Mouse (Mus musculus) kidney, adult 8-10 months (tissue): Measurements from ENCODE around the gene Crkl.
"Not testable (repeated sequence)": the region's sequence is repeated elsewhere in the genome, so short reads cannot be mapped to it uniquely, and the experiment has no call there.

ENCODE experiments used
- DNase-seq, 2 experiments: peaks; one replicate each; pipeline ENCODE4 v3.0.0; 2022

Crkl gene

DNA sequence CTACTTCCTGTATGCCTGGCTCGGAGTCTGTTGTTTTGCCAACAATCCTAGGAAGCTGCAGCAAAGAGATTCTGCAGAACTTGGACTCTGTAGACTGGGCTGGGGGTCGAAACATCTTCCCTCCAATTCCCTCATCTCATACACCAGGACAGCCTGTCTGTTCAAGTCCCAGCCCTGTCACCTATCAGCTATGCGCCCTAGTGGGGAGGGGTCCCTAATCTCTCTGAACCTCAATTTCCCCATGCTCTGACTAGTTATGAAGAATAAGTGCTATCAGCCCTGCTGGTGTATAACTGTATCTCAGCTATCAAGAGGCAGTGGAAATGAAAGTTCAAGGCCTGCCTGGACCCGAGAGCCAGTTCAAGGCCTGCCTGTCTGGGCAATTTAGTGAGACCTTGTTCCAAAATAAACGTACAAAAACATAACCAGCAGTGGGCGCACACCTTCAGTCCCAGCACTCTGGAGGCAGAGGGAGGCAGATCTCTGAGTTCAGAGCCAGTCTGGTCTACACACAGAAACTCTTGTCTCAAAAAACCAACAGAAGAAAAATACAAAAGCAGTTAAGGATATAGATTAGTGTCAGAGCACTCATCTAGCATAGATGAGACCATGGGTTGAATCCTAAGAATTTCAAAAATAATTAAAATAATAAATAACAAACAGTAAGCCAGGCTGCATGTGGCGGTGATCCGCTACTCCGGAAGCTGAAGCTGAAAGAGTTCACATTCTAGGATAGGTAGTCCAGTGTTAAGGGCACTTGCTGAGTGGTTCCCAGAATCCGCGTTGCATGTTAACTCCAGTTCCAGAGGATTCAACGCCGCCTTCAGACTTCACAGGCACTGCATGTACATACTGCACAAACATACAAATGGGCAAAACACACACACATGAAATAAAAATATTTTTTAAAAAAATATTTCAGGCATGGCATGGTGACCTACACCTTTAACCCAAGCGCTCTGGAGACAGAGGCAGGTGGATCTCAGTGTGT is 37.0 kb downstream of the Crkl start:
- no peak for DNase-seq

DNA sequence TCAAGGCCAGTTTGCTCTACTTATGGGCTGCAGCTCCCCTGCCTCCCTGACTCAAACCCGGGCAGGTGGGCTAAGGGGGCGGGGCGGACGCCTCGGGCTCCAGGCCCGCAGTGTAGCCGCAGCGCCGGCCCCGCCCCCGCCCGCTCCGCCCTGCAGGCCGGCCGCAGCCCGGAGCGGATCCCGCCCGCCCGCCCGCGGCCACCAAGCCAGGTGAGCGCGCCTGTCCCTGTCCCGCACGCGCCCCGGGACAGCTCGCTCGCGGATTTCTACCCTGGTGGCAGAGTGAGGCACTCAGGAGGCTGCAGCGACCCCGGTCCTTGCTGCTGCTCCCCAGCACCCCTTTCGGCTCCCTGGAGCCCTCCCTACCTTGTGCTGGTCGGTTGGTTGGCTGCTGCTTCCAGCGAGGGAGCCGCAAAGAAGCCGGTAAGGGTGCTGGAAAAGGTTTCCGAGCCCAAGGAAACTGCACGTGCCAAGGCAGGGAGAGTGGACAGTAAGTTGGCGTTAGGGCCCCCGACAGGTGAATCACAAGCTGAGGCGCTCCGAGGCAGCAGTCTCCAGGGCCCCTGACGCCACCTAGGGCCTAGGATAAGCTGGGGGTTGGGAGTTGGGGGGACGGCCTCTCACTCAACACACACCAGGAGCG is 37.8 kb downstream of the Crkl start, which contains the start of gene Aifm3:
Aifm3 (plus strand) TSS at position 143 of the 643 bp plus-strand sequence.
- no peak for DNase-seq

DNA sequence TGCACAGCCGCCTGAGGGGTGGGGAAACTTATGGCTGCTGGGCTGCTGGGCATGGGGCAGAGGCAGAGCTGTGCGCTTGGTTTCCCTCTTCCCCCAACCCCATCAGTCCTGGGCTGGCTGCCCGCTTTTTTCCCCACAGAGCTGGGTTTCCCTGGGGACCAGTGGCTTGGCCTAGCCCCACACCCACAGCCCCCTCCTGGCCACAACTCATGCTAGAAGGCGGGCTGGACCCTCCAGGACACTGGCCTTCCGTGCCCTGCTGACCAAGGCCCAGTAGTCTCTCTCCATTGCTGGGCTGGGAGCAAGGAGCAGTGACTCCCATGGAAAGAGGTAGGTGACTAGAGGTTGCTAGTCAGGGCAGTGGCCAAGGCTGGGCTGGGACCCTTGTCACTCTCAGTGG is 39.4 kb downstream of the Crkl start:
- DNase-seq = no peak

DNA sequence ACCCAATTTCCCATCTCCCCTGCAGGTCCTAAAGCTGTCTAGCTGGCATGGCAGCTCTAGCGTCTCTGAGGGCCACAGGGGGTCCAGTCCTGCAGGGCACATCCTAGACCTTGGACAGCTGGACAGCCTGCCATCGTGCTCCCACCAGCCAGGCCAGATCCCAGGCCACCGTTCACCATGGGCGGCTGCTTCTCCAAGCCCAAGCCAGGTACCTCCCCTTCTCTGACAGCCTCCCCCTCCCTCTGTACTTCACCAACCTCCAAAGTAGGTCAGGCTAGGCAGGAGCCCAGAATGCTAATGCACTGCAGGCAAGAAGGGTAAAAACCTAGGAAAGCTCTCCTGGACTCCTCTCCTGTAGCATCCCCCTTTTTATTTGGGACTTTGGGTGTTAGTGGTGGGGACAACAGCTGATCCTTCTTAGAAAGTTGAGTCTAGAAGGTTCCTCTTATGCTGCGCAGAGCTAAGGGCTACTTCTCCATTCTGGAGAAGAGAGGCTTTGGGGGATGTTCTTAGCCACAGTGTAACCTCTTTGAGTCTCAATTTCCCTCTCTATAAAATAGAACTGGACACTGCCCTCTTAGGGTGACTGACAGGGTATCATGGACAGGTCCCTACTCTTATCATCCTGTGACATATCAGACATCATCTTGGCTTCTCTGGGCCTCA is 40.2 kb downstream of the Crkl start:
- no peak for DNase-seq

DNA sequence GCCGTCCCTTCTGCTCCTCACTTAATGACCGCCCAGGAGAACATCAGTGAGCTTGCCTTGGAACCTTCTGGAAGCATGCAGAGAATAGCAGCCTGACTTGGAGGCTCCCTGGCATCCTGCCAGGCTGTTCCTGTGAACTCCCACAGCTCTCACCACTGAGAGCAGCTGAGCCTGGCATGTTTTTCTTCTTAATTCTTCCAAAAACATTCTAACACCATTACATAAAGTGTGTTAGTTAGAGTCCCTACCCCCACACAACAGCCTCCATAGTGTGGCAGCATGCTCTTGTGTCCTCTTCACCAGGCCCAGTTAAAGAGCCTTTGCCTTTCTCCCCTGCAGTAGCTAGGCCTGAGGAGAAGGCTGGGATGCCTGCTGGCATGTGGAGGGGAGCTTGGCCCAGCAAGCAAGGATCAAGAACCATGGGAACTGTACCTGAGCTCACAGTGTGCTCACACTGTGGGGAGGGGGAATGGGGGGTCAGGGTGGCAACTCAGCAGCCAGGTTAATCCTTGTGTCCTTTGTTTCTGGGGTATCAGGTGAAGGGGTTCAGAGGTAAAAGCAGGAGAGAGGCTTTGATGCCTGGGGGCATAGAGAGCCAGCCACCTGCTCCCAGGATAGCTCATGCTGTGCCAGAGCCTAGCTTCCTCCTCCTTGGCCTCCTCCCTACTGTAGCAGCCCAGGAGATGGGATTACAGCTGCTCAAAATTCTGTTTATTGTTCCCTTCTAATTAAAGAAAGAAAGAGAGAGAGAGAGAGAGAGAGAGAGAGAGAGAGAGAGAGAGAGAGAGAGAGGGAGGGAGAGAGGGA is 44.9 kb downstream of the Crkl start:
- DNase-seq = peak; percentile 33 to 46

DNA sequence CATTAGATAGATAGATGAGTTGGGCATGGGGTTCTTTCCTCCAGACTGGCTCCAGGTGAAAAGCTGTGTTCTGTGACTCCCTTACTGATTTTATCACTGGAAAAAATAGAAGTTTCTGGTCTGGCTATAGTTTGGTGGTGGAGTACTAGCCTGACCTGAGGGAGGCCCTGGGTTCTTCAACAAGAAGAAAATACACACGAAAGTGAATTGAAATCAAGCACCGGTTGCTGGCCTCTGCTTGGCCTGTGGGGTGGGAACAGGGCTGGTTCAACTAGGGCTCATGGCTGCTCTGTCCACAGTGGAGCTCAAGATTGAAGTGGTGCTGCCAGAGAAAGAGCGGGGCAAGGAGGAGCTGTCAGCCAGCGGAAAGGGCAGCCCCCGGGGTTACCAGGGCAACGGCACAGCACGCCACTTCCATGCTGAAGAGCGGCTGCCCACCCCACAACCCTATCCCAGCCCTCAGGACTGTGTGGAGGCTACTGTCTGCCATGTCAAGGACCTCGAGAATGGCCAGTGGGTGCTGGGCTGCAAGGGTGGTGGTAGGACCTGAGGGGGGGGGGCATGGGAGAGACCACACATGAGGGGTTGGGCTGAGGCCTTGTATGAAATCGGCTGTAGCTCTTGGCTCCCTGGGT is 47.6 kb downstream of the Crkl start:
- no peak for DNase-seq

DNA sequence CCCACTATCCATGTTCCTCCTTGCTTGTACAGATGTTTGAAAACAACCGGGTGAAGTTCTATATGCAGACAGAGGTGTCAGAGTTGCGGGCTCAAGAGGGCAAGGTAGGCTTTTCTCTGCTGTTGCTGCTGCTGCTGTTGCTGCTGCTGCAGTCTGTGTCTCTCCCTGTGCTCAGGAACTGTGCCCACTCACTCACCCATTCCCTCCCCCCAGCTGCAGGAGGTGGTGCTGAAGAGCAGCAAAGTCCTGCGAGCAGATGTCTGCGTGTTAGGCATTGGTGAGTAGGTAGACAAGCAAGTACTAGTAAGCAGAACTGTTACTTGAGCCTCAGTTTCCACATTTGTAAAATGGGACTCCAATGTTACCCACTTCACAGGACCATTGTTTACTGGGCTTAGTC is 50.9 kb downstream of the Crkl start:
- DNase-seq = no peak

DNA sequence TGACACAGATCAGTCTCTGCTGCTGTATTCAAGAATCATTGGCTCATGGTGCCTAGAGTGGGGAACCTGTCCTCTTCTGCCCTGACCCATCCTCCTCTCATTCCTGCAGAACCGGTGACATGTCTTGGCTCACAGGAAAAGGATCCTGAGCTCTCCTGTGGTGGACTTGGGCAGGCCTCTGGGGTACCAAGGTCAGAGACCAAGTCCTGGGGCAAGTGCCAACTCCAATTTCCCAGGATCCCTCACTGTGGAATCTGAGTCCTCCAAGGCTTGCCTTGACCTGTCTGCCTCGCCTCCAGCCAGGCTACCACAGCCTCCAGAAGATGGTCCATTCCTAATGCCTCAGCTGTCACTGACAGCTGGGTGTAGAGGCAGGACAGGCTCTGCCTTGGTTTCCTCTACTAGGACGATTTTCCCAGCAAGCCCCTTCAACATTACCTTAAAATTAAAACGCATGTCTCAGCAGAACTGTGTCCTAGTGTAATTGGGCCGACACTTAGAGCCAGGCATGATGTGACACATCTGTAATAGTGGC is 55.3 kb downstream of the Crkl start:
- DNase-seq = peak; percentile 64 to 72

DNA sequence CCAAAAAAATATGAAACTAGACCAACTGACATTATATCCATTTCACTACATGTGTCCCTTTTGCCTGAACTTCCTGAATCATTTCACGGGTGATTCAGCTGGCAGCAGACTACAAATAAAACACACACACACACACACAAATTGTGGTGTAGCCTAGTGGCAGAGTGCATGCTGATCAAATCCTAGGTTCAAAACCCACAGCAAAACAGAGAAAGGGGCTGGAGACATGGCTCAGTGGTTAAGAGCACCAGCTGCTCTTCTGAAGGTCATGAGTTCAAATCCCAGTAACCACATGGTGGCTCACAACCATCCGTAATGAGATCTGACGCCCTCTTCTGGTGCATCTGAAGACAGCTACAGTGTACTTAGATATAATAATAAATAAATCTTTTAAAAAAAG is 56.2 kb downstream of the Crkl start:
- DNase-seq = not testable (repeated sequence)

DNA sequence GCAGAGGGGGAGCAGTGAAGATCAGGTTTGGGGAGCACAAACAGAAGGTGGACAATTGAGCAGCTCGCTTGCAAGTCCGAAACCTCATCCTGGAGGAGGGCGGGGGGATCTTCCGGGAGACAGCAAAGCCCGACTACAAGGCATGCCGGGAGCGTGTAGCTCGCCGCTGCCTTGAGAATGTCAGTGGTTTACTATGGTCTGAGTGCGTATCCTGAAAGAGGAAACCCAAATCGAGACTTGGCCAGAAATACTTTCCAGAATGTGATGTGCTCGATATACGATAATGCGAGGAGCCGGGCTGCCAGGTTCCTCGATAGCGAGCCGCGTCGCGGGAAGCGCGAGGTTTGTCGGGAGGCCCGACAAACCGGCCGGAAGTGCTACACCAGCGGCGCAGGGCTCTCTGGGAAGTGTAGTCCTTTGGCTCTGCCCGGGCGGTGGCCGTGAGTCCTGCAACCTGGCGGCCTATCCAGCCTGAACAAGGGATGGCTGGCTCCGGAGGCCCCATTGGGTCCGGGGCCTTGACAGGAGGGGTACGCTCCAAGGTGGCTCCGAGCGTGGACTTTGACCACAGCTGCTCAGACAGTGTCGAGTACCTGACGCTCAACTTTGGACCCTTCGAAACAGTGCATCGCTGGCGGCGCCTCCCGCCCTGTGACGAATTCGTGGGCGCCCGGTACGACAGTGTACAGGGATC is 56.9 kb downstream of the Crkl start, which contains the start of gene Lztr1:
Lztr1 (plus strand) TSS at position 143 of the 694 bp plus-strand sequence.
- peak; percentile 83 to 90 for DNase-seq

DNA sequence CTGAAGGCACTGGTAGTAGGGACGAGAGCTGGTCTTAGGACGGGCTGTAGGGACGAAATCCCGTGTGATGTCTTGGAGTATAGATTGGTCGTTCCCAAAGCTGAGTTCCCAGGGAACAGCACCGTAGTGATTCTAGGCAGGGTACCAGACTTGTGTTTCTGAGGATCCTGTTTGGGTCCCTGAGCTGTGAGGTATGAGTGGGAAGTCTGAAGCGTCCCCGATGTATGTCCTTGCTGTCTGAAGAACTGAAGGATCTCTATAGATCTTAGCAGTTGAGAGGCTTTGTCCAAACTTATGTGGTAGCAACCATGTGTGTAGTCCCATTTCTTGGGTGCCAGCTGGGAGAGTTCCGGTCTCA is 57.4 kb downstream of the Crkl start:
- no peak for DNase-seq

DNA sequence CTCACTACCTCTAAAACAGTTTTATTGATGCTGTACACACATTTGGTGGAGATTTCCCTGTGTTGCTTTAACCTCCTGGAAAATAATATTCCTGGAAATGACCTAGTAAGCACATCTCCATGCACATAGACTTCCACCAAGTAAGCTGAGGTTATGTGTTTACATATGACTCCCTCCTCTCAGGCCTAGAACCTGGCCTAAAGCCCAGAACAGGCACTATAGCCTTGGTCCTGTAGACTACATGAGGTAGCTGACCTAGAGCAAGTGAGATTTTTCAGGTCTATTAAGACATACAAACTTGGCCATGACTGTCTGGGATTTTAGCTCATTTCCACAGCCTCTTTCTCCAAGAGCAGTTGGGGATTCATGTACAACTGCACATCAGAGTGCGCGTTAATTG is 58.4 kb downstream of the Crkl start:
- DNase-seq = no peak

DNA sequence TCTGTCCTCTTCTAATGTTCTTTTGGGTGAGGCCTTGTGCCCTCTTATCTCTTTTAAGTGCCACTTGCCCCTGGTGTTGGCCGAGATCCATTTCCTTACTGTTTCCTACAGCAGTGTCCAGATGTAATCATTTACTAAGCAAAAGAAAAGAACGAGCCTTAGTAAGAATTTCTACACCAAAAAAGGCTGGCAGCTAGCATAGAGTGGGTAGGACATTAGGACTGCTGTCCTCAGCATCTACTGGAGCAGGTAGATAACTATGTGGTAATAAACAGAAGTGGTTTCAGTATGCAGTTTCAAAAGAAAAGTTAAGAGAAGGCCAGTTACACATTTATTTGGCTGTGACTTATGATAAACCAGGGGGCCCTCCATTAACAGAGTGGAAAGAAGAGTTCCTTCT is 58.9 kb downstream of the Crkl start:
- peak; percentile 50 to 70 for DNase-seq

DNA sequence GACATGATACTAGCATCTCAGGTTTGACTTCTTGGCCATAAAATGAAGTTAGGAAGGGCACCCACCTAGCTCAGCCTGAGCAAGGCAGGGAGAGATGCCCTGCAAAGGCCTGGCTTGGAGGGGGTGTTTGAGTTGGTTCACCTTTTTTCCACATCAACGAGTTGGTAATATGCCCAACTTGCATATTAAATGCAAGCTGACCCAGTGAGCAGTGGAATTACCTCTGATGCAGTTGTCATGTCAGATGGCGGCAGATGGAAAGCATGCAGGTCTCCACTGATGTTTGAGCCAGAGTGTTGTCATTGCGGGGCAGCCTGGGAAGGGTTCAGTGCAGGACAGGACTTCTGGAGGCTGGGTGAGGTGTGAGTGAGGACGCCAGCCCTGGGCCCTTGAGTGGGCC is 59.6 kb downstream of the Crkl start:
- DNase-seq = no peak

DNA sequence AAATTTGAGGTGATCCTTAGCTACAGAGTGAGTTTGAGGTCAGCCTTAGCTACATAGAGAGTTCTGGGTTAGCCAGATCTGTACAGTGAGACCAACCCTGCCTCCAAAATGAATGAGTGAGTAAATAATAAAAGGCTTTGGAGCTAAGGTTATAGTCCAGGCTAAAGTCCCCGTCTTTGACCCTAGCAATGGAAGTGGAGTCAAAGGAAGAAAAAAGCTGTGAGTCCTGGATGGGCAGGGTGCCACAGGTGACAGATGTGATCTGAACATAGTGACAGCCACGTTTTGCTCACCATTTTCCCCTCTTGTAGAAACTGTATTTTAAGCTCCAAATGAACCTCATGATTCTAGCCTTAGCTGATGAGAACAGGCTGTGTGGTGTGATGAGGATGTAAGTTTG is 67.1 kb downstream of the Crkl start:
- DNase-seq = no peak

DNA sequence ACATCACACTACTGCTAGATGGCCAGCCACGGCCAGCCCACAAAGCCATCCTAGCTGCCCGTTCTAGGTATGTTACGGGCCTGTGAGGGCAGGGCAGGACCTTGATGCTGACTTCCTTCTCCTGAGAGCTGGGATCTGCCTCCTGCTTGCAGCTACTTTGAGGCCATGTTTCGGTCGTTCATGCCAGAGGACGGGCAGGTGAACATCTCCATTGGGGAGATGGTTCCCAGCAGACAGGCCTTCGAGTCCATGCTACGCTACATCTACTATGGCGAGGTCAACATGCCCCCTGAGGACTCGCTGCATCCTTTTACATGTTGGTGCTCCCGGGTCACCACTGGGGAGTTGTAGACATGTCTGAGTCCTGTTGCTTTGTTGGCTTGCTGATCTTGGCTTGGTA is 72.4 kb downstream of the Crkl start:
- no peak for DNase-seq

DNA sequence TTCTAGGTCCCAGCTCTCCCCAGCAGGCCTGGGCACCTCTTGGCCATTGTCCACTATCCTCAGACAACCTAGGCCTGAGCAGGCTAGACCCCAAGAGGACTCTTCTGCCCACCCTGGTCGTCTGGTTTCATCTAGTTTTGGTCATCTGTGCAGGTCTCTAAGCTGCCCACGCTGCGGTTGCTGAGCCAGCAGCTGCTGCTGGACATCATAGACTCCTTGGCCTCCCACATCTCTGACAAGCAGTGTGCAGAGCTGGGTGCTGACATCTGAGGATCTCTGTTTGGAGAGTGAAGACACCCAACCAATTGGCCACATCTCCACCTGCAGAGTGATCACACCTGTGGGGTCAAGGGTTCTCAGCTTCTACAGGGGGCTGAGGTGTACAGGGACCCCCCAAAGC is 73.7 kb downstream of the Crkl start:
- DNase-seq = no peak

DNA sequence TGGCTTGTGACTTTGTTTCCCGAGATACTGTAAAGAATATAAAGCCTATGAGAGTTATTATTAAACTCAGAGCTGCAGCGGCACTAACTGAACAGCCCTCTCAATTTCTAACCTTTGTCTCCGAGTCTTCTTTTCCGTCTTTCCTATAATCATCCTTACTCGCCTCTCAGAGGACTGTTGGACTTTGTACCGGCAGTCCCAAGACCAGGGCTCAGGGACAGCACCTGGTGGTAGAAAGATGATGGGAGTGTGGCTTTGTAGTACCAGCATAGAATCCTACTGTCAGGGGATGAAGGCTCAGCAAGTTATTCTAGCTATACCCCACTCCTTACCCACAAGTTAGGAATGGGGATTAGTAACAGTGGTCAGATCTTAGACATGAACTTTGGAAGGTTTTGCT is 74.4 kb downstream of the Crkl start:
- DNase-seq = peak; percentile 57 to 62

DNA sequence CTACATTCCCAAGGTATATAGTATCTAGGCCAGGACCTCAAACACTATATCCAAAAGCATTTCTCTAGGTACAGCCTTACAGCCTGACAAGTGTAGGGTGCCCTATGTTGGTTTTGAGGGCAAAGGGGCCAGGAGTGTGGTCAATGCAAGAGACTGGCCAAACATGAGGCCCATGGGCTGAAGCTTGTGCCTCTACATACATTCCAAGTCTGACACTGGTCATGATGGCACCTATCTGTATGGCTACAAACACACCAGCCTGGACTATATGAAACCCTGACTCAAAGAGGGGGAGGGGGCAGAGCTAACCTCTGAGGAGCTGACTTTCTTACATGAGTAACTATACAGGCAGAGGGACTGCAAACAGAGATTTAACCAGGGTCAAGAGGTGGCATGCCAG is 75.8 kb downstream of the Crkl start:
- no peak for DNase-seq

DNA sequence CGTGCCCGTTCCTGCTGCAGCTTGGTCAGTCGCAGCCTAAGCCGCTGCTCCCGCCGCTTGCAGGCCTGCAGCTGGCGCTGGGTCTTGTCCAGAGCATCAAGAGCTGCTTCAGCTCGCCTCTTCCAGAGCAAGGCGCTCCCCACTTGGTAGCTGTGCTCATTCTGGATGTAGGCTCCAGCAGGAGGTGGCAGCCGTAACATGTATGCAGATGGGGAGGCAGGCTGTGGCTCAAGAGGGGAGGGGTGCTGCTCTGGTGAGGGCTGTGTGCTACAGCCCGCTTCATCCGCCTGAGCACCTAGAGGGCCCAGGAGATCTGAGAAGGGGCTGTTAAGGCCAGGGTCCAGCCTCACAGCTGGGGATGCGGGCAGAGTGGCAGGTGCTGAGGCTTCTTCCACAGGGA is 76.5 kb downstream of the Crkl start:
- no peak for DNase-seq

DNA sequence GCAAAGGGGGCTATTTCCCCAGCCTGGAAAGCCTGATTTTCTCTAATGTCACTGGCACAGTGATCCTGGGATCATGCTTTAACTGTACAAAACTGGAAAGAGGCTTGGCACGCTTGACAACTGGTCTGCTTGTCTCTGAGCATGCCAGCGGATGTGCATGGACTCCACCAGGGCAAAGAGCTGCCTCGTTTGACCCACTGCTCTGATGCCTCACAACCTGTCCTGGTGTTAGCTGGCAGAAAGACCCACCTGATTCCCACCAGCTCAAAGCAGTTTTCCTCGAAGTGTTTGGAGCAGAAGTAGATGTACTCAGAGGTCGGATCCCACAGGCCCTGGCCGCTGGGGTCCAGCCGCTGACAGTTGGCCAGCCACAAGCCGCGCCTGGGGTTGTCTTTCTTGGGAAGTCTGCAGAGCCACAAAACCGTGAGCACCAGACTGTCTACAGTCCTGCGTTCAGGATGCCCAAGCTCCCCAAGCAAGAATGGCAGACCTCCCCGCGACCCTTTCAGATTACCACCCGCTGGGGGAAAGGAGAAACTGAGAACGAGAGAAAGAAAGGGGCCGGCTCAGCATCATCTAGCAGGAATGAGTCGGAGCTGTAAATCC is 78.3 kb downstream of the Crkl start:
- no peak for DNase-seq
